Mouse (Mus musculus): Measurements from ENCODE around the gene Iltifb. TPM values are rescaled to one million over a fixed set of nuclear protein-coding genes. Genes with fewer than 3 reads are reported as not detected.
"Not testable (repeated sequence)": the region's sequence is repeated elsewhere in the genome, so short reads cannot be mapped to it uniquely, and the experiment has no call there.

Iltifb gene
- not detected in 2 replicates for polyA plus RNA-seq (2015; fragmentation: Nextera tagmentation; extraction: Ambion mirVana)

DNA sequence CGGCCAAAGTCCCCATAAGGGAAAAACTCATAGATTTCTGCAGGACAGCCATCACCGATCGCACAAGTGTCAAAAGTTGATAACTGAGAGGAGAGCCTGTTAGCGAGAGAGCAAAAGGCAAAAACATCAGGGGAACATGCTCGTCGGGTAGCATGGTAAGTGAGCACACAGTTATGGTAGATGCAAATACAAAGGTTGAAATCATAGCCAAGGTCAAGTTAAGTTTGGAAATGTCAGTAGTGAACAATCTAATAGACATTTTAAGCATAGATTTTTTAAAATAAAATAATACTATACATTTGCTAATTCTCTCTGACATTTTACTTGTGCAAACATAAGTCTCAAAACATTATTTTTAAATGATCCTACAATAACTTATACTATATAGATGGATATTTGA lies at the start of gene Iltifb:
Gene Iltifb, minus strand, starts transcription at position 101 of the 400 bp plus-strand sequence.
- ATAC-seq (ENCODE audit: insufficient read depth, low FRiP score): no peak
- no peak within 1 kb of the TSS for H3K4me2 ChIP-seq (ENCODE audit: low read depth, low read length)
- WGBS: 88% methylated on average over 6 of the region's 6 CpGs

DNA sequence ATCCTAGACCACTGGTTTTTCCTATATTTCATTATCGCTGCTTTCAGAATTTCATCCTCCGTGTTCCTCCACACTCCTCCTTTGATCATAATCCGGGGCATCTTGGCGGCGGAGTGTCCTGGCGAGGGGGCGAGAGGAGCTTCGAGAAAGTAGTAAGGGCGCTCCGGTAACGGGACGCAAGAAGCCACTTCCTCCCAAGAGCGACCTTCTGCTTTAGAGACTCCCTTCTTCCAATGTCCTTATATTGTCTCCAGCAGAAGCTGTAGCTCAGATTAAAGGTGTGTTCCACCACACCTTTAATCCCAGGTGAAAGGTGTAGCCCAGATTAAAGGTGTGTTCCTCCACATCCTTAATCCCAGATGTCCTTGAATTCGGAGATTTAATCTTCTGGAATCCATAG lies 48.3 kb upstream of the Iltifb start, which contains the start of gene Gm9046:
Gene Gm9046, minus strand, starts transcription at position 101 of the 400 bp plus-strand sequence.
- WGBS: no CpG with 5 or more reads among the region's 14 CpGs
- not testable (repeated sequence) for H3K4me2 ChIP-seq (ENCODE audit: low read depth, low read length); H3K4me1 ChIP-seq (ENCODE audit: control insufficient read depth, insufficient read depth, low read length); H3K27ac ChIP-seq (ENCODE audit: low read length); H3K36me3 ChIP-seq (ENCODE audit: control insufficient read depth, insufficient read depth, low read length); H3K4me3 ChIP-seq (replicated peaks; ENCODE audit: low read length); H3K27me3 ChIP-seq (ENCODE audit: control insufficient read depth, insufficient read depth, low read length); H3K9ac ChIP-seq (ENCODE audit: low read length); ATAC-seq (ENCODE audit: insufficient read depth, low FRiP score); H3K9me3 ChIP-seq (replicated peaks; ENCODE audit: control insufficient read depth, low read length)

More for the DNA sequence above, at the start of gene Iltifb:
- Histone ChIP-seq H3K9me3 (replicated peaks; ENCODE audit: control insufficient read depth, low read length) (no peaks in the 10 kb centered on the region), H3K36me3 (ENCODE audit: control insufficient read depth, insufficient read depth, low read length) (no peaks in the 10 kb centered on the region), H3K27me3 (ENCODE audit: control insufficient read depth, insufficient read depth, low read length) (no peaks in the 10 kb centered on the region), H3K9ac (ENCODE audit: low read length) (no peak within 1 kb of the TSS), H3K27ac (ENCODE audit: low read length) (no peak within 1 kb of the TSS), H3K4me1 (ENCODE audit: control insufficient read depth, insufficient read depth, low read length) (no peaks in the 10 kb centered on the region), H3K4me3 (replicated peaks; ENCODE audit: low read length) (no peak within 1 kb of the TSS)

DNA sequence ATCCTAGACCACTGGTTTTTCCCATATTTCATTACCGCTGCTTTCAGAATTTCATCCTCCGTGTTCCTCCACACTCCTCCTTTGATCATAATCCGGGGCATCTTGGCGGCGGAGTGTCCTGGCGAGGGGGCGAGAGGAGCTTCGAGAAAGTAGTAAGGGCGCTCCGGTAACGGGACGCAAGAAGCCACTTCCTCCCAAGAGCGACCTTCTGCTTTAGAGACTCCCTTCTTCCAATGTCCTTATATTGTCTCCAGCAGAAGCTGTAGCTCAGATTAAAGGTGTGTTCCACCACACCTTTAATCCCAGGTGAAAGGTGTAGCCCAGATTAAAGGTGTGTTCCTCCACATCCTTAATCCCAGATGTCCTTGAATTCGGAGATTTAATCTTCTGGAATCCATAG lies 42.9 kb upstream of the Iltifb start, which contains the start of gene Gm9045:
Gene Gm9045, minus strand, starts transcription at position 101 of the 400 bp plus-strand sequence.
- H3K4me2 ChIP-seq (ENCODE audit: low read depth, low read length); H3K27ac ChIP-seq (ENCODE audit: low read length); H3K27me3 ChIP-seq (ENCODE audit: control insufficient read depth, insufficient read depth, low read length); ATAC-seq (ENCODE audit: insufficient read depth, low FRiP score); H3K9ac ChIP-seq (ENCODE audit: low read length); H3K9me3 ChIP-seq (replicated peaks; ENCODE audit: control insufficient read depth, low read length); H3K4me1 ChIP-seq (ENCODE audit: control insufficient read depth, insufficient read depth, low read length); H3K36me3 ChIP-seq (ENCODE audit: control insufficient read depth, insufficient read depth, low read length); H3K4me3 ChIP-seq (replicated peaks; ENCODE audit: low read length): not testable (repeated sequence)
- WGBS: no CpG with 5 or more reads among the region's 14 CpGs

DNA sequence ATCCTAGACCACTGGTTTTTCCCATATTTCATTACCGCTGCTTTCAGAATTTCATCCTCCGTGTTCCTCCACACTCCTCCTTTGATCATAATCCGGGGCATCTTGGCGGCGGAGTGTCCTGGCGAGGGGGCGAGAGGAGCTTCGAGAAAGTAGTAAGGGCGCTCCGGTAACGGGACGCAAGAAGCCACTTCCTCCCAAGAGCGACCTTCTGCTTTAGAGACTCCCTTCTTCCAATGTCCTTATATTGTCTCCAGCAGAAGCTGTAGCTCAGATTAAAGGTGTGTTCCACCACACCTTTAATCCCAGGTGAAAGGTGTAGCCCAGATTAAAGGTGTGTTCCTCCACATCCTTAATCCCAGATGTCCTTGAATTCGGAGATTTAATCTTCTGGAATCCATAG lies 37.5 kb upstream of the Iltifb start, which contains the start of gene Gm9044:
Gene Gm9044, minus strand, starts transcription at position 101 of the 400 bp plus-strand sequence.
- not testable (repeated sequence) for H3K36me3 ChIP-seq (ENCODE audit: control insufficient read depth, insufficient read depth, low read length); H3K27me3 ChIP-seq (ENCODE audit: control insufficient read depth, insufficient read depth, low read length); H3K27ac ChIP-seq (ENCODE audit: low read length); H3K9ac ChIP-seq (ENCODE audit: low read length); H3K4me1 ChIP-seq (ENCODE audit: control insufficient read depth, insufficient read depth, low read length); H3K9me3 ChIP-seq (replicated peaks; ENCODE audit: control insufficient read depth, low read length); H3K4me2 ChIP-seq (ENCODE audit: low read depth, low read length); ATAC-seq (ENCODE audit: insufficient read depth, low FRiP score); H3K4me3 ChIP-seq (replicated peaks; ENCODE audit: low read length)
- no CpG with 5 or more reads among the region's 14 CpGs for WGBS

DNA sequence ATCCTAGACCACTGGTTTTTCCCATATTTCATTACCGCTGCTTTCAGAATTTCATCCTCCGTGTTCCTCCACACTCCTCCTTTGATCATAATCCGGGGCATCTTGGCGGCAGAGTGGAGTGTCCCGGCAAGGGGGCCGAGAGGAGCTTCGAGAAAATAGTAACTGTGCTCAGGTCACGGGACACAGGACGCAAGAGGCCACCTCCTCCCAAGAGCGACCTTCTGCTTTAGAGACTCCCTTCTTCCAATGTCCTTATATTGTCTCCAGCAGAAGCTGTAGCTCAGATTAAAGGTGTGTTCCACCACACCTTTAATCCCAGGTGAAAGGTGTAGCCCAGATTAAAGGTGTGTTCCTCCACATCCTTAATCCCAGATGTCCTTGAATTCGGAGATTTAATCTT lies 32.0 kb upstream of the Iltifb start, which contains the start of gene Gm9040:
Gene Gm9040, minus strand, starts transcription at position 101 of the 400 bp plus-strand sequence.
- H3K4me3 ChIP-seq (replicated peaks; ENCODE audit: low read length); H3K4me1 ChIP-seq (ENCODE audit: control insufficient read depth, insufficient read depth, low read length); H3K9ac ChIP-seq (ENCODE audit: low read length); H3K4me2 ChIP-seq (ENCODE audit: low read depth, low read length); H3K27me3 ChIP-seq (ENCODE audit: control insufficient read depth, insufficient read depth, low read length); ATAC-seq (ENCODE audit: insufficient read depth, low FRiP score); H3K9me3 ChIP-seq (replicated peaks; ENCODE audit: control insufficient read depth, low read length); H3K36me3 ChIP-seq (ENCODE audit: control insufficient read depth, insufficient read depth, low read length); H3K27ac ChIP-seq (ENCODE audit: low read length): not testable (repeated sequence)
- WGBS: no CpG with 5 or more reads among the region's 11 CpGs

DNA sequence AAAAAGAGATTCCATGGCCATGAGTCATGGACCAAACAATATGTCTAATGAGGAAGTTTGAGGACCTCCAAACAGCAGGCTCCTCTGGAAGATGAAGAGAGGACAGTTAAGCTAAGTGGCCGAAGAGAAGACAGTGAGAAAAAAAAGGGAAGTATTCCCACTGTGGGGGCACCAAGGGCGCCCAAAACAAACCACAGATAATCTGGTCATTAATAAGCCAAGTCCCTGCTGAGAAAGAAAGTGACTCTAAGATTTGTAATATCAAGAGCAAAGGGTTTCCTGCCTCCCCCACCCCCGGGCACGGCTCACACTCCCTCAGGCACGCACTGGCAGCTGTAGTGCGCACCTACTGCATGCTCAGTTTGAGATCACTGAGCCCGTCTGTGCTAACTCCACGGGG lies 24.2 kb upstream of the Iltifb start:
- H3K36me3 ChIP-seq (ENCODE audit: control insufficient read depth, insufficient read depth, low read length): no peaks in the 10 kb centered on the region
- H3K9me3 ChIP-seq (replicated peaks; ENCODE audit: control insufficient read depth, low read length): no peaks in the 10 kb centered on the region
- H3K27me3 ChIP-seq (ENCODE audit: control insufficient read depth, insufficient read depth, low read length): no peaks in the 10 kb centered on the region
- no peak overlapping the region for H3K9ac ChIP-seq (ENCODE audit: low read length)
- H3K4me2 ChIP-seq (ENCODE audit: low read depth, low read length): no peak overlapping the region
- no peaks in the 10 kb centered on the region for H3K4me1 ChIP-seq (ENCODE audit: control insufficient read depth, insufficient read depth, low read length)
- no peak for ATAC-seq (ENCODE audit: insufficient read depth, low FRiP score)
- H3K27ac ChIP-seq (ENCODE audit: low read length): no peak overlapping the region
- 77% methylated on average over 8 of the region's 8 CpGs for WGBS
- H3K4me3 ChIP-seq (replicated peaks; ENCODE audit: low read length): no peak overlapping the region

DNA sequence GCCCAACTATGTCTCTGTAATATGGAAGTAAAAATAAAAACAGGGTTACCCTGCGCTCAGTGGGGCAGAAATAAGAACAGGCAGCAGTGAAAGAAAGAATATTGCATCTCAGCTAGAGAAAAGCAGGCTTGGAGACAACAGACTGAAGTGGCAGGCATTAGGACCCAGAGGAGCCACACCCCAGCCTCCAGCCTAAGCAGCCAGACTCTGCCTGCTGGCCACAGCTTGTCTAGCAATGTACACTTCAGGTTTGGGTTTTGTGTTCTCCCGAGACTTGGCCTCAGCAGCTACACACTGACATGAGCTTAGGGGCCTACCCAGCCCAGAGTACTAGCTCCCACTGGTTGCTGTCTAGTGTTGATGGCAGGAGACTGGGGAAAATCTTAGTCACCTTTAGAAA lies 7.3 kb upstream of the Iltifb start:
- not testable (repeated sequence) for ATAC-seq (ENCODE audit: insufficient read depth, low FRiP score); H3K4me2 ChIP-seq (ENCODE audit: low read depth, low read length); H3K27me3 ChIP-seq (ENCODE audit: control insufficient read depth, insufficient read depth, low read length); H3K4me3 ChIP-seq (replicated peaks; ENCODE audit: low read length); H3K4me1 ChIP-seq (ENCODE audit: control insufficient read depth, insufficient read depth, low read length); H3K9ac ChIP-seq (ENCODE audit: low read length); H3K27ac ChIP-seq (ENCODE audit: low read length); H3K9me3 ChIP-seq (replicated peaks; ENCODE audit: control insufficient read depth, low read length); H3K36me3 ChIP-seq (ENCODE audit: control insufficient read depth, insufficient read depth, low read length)
- WGBS: 42% methylated on average over 2 of the region's 2 CpGs

DNA sequence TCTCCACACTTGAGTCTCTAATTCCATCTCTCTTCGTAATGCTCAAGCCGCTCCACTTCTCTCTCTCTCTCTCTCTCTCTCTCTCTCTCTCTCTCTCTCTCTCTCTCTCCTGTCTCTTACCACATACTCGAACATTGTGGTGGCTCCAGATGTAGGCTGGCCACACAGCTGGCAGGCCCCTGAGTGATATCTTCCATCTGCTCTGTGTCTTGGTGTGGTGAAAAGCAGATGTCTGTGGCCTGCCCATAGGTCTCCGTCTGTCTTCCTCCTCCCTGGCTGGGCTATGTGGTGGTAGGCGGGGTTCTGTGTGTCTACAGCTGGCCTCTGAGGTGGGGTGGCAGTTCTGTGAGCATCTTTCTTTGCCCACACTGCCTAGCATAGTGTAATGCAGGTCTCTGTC lies 11.8 kb downstream of the Iltifb start:
- H3K9me3 ChIP-seq (replicated peaks; ENCODE audit: control insufficient read depth, low read length); H3K27ac ChIP-seq (ENCODE audit: low read length); ATAC-seq (ENCODE audit: insufficient read depth, low FRiP score); H3K4me2 ChIP-seq (ENCODE audit: low read depth, low read length); H3K36me3 ChIP-seq (ENCODE audit: control insufficient read depth, insufficient read depth, low read length); H3K27me3 ChIP-seq (ENCODE audit: control insufficient read depth, insufficient read depth, low read length); H3K9ac ChIP-seq (ENCODE audit: low read length); H3K4me1 ChIP-seq (ENCODE audit: control insufficient read depth, insufficient read depth, low read length); H3K4me3 ChIP-seq (replicated peaks; ENCODE audit: low read length): not testable (repeated sequence)
- no CpG with 5 or more reads among the region's 5 CpGs for WGBS

DNA sequence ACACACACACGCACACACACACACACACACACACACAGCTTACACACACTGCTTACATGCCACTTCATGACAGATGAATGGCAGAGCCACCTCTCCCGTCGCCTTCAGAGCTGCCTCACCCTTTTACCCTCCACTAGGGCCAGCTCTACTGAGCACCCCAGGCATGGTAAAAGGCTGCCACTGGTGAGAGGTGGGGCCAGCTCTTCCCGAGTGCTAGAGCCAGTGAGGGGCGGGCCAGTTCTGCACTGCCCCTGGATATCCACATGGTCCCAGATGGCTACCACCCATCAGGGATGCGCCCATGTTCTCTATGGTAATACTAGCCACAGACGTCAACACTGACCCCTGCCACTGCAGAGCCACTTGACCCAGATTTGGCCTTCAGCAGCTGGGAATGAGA lies 12.3 kb downstream of the Iltifb start:
- ATAC-seq (ENCODE audit: insufficient read depth, low FRiP score): peak; percentile 37; the same call in 1 of the 2 replicates
- H3K27me3 ChIP-seq (ENCODE audit: control insufficient read depth, insufficient read depth, low read length); H3K4me3 ChIP-seq (replicated peaks; ENCODE audit: low read length); H3K36me3 ChIP-seq (ENCODE audit: control insufficient read depth, insufficient read depth, low read length); H3K4me1 ChIP-seq (ENCODE audit: control insufficient read depth, insufficient read depth, low read length); H3K9me3 ChIP-seq (replicated peaks; ENCODE audit: control insufficient read depth, low read length); H3K9ac ChIP-seq (ENCODE audit: low read length); H3K27ac ChIP-seq (ENCODE audit: low read length); H3K4me2 ChIP-seq (ENCODE audit: low read depth, low read length): not testable (repeated sequence)
- 67% methylated on average over 7 of the region's 7 CpGs for WGBS

DNA sequence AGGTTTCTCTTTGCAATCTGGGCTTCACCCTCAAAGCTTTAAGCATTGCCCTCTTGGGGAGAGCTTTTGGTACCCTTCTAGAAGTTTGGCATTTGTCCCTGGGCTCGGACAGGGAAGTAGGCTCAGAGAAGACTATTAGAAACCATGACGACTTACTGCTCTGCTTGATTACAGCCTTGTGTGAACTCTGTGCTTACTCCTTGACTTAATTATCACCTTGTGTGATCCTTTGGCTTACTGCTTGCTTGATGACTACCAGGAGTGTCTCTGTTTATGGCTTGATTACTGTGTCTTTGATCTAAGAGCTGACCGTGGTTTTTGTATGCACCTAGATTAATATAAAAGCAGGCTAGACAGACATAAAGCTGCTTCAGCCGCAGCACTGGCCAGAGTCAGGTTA lies 16.8 kb downstream of the Iltifb start:
- H3K4me1 ChIP-seq (ENCODE audit: control insufficient read depth, insufficient read depth, low read length); H3K27ac ChIP-seq (ENCODE audit: low read length); ATAC-seq (ENCODE audit: insufficient read depth, low FRiP score); H3K9ac ChIP-seq (ENCODE audit: low read length); H3K4me3 ChIP-seq (replicated peaks; ENCODE audit: low read length); H3K9me3 ChIP-seq (replicated peaks; ENCODE audit: control insufficient read depth, low read length); H3K36me3 ChIP-seq (ENCODE audit: control insufficient read depth, insufficient read depth, low read length); H3K27me3 ChIP-seq (ENCODE audit: control insufficient read depth, insufficient read depth, low read length); H3K4me2 ChIP-seq (ENCODE audit: low read depth, low read length): not testable (repeated sequence)
- WGBS: no CpG with 5 or more reads among the region's 4 CpGs
